Mouse (Mus musculus): ENCODE measurements around the gene Kmt2b. TPM values are rescaled to one million over a fixed set of nuclear protein-coding genes. Genes with fewer than 3 reads are reported as not detected.
A peak's percentile ranks its signal among the peaks of the same experiment; 100 is the strongest.

Kmt2b gene
- polyA plus RNA-seq (2015; fragmentation: Nextera tagmentation; extraction: Ambion mirVana): 11.0 and 12.6 TPM in 2 replicates

DNA sequence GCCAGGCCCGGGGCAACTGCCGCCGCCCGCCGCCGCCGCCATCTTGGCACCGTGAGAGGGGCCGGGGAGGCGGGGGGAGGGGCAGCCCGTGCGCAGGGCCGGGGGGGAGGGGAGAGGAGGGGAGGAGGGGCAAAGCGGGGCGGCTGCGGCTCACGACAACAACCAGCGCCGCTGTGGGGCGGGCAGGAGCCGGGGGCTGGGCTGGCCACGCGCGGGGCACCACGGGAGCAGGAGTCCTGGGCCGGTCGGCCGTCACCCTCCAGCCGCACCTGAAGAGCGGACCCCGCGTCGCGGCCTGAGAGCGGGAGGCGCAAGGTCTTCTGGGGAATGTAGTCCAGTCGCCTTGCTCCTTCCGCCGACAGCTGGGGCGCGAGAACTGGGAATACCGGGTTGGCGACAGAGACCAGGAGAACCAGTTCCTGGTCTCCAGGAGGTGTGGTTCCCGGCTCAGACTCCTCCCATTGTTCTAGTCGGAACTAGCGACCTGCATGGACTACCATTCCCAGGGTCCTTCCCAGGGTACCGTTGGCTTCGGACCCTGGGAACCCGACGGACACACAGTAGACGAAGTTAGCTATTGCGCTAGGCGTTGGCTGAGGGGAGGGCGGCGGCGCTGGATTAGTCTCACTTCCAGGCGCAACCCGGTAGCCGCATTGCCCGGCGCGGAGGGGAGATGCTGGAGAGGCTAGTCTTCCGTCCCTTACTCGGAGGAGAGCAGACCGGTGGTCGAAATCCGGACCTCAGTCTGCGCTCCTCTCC, at the start of gene Kmt2b:
Gene Kmt2b (minus strand): TSS at position 51 of the 759 bp plus-strand sequence.
- WGBS: 2% methylated on average over 59 of the region's 68 CpGs
- Histone ChIP-seq H3K9me3 (no peaks in the 10 kb centered on the region), H3K4me2 (replicated peaks) (peak within 1 kb of the TSS; percentile 96), H3K4me1 (peaks cover 22% of the 10 kb centered on the region), H3K27ac (peak within 1 kb of the TSS; percentile 93), H3K4me3 (peak within 1 kb of the TSS; percentile 97), H3K27me3 (0 out of 2 replicates have a peak, but pooled peaks cover 2% of the 10 kb centered on the region), H3K36me3 (peaks cover 30% of the 10 kb centered on the region), H3K9ac (peak within 1 kb of the TSS; percentile 99)
- ATAC-seq (ENCODE audit: low FRiP score, low read depth): peak; percentile 96

DNA sequence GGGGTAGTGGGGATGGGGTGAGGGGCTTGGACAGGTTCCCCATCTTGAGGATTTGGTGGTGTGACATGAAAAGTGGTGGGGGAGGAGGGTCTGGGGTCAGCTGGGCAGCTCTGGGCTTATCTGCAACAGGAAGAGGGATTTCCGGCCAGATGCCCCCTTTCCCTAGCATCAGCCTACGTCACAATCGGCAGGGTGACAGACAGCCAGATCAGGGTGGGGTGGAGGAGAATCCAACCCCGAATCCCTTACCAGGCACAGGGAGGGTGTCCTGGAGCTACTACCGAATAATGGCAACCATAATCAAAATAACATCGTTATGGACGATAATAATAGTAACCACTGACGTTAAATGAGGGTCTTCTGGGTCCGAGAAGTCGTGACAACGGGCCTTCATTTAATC, 47.9 kb upstream of the Kmt2b start:
- Histone ChIP-seq H3K27ac (no peak overlapping the region), H3K36me3 (peaks cover 15% of the 10 kb centered on the region), H3K4me3 (no peak overlapping the region), H3K9me3 (no peaks in the 10 kb centered on the region), H3K4me2 (replicated peaks) (no peak overlapping the region), H3K4me1 (peaks cover 26% of the 10 kb centered on the region), H3K9ac (no peak overlapping the region), H3K27me3 (peaks cover 51% of the 10 kb centered on the region)
- WGBS: 24% methylated on average over 11 of the region's 11 CpGs
- no peak for ATAC-seq (ENCODE audit: low FRiP score, low read depth)

DNA sequence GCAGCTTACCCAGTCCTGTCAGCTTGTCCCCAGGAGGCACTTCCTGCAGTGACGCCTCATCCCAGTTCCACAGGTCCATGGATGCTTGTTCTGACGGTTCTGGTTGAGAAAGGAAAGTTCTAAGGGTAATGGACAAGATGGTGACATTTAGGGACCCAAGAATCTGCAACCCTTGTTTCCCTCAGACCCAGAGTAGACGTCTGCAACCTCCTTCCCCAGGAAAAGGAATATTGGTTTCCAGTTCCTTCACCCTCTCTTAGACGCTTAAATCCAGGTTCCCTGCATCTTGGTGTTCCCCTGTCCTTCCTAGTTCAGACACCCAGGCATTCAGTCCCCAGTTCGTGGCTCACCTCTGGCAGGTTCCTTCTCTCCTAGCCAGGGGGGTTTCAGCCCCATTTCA, 47.2 kb upstream of the Kmt2b start, which contains the start of gene Etv2:
Gene Etv2 (minus strand): TSS at position 101 of the 400 bp plus-strand sequence.
- no peak for ATAC-seq (ENCODE audit: low FRiP score, low read depth)
- no peaks in the 10 kb centered on the region for H3K9me3 ChIP-seq
- H3K27me3 ChIP-seq: peaks cover 56% of the 10 kb centered on the region
- peaks cover 26% of the 10 kb centered on the region for H3K4me1 ChIP-seq
- H3K4me3 ChIP-seq: peak within 1 kb of the TSS; percentile 28
- 3% methylated on average over 5 of the region's 5 CpGs for WGBS
- H3K9ac ChIP-seq: peak within 1 kb of the TSS; percentile 51; the same call in 1 of the 2 replicates
- no peak within 1 kb of the TSS for H3K27ac ChIP-seq
- peak within 1 kb of the TSS; percentile 53 for H3K4me2 ChIP-seq (replicated peaks)
- H3K36me3 ChIP-seq: peaks cover 8% of the 10 kb centered on the region

DNA sequence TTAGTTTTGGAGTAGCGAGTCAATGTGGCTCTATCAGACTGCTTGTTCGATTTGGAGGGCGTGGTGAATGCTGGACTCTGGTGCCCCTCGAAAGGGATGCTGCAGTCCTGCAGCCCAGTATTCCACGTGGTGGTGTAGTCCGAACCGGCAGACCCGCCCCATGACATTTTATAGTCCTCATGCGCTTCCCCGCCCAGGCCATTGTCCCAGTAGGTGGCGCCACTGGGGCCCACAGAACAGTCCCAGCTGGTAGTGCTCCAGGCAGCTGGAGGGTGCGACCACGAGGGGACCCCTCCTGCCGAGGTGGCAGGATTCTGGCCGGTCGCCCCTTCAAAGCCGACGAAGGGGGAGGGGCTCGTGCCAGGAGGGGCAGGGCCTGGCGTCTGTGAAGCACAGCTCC, 46.1 kb upstream of the Kmt2b start:
- Histone ChIP-seq H3K4me1 (peaks cover 26% of the 10 kb centered on the region), H3K4me3 (peak overlapping the region; percentile 28), H3K27me3 (peaks cover 66% of the 10 kb centered on the region), H3K4me2 (replicated peaks) (peak overlapping the region; percentile 53), H3K9ac (peak overlapping the region; percentile 51; the same call in 1 of the 2 replicates), H3K27ac (no peak overlapping the region), H3K36me3 (no peaks in the 10 kb centered on the region), H3K9me3 (no peaks in the 10 kb centered on the region)
- WGBS: 2% methylated on average over 20 of the region's 20 CpGs
- ATAC-seq (ENCODE audit: low FRiP score, low read depth): no peak

DNA sequence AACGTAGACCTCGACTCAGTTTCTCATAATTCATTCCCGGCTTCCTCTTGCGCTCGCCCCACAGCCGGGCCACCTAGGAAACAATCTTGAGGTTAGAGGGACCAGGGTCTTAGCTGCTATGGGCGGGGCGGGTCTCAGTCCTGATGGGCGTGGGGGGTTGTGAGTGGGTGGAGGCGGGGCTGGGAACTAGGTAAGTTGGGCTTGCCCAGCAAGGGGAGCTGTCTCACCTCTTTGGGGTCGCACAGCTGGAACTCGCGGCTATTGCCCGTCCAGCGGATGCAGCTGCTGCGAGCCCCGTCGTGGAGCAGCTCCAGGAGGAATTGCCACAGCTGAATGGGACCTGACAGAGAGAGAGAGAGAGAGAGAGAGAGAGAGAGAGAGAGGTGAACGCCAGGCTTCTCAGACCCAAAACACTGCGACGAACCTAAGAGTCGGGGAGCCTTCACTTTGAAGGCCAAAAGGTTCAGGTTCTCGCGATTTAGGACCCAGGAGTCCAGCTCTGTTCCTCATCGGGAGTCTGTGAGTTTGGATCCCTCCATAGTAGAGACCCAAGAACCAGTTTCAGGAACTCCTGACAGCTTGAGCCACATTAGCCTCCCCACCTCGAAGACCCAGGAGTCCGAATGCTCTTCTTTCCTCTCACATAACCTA, 45.4 kb upstream of the Kmt2b start:
- Histone ChIP-seq H3K9ac (0 out of 2 replicates have a peak overlapping the region, but pooled peaks have one; percentile 19), H3K36me3 (no peaks in the 10 kb centered on the region), H3K27ac (no peak overlapping the region), H3K4me2 (replicated peaks) (peak overlapping the region; percentile 53), H3K4me3 (peak overlapping the region; percentile 28), H3K9me3 (no peaks in the 10 kb centered on the region), H3K27me3 (peaks cover 71% of the 10 kb centered on the region), H3K4me1 (peaks cover 20% of the 10 kb centered on the region)
- WGBS: 4% methylated on average over 27 of the region's 27 CpGs
- no peak for ATAC-seq (ENCODE audit: low FRiP score, low read depth)

DNA sequence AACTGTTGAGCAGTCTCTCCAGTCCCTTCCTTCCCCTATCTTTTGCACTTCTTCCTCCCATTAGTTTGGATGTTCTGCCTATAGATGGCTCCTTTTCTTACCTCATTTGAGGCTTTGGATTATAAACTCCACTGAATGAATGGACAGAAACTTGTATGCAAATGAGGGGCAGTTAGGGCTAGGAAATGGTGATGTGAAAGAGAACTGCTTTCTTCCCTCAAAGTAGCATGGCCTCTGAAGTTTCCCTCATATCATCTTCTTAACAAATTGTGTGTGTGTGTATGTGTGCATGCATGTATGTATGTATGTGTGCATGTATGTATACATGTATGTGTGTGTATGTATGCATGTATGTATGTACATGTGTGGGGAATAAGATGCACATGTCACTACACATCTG, 40.5 kb upstream of the Kmt2b start:
- Histone ChIP-seq H3K9me3 (no peaks in the 10 kb centered on the region), H3K27ac (no peak overlapping the region), H3K4me1 (peaks cover 16% of the 10 kb centered on the region), H3K4me3 (no peak overlapping the region), H3K36me3 (peaks cover 5% of the 10 kb centered on the region), H3K9ac (no peak overlapping the region), H3K27me3 (peaks cover 44% of the 10 kb centered on the region), H3K4me2 (replicated peaks) (no peak overlapping the region)
- ATAC-seq (ENCODE audit: low FRiP score, low read depth): no peak

DNA sequence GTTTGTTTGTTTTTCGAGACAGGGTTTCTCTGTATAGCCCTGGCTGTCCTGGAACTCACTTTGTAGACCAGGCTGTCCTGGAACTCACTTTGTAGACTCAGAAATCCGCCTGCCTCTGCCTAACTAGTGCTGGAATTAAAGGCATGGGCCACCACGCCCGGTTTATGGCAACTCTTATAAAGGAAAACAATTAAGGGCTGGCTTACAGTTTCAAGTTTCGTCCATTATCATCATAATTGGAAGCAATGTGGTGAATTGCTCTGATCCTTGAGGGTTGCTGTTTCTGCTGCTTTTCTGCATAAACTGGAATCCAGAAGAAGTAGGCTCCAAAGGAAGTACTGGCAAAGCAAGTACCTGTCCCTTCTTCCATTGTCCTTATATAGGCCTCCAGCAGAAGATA, 38.1 kb upstream of the Kmt2b start:
- Histone ChIP-seq H3K9ac (no peak overlapping the region), H3K36me3 (peaks cover 27% of the 10 kb centered on the region), H3K27me3 (peaks cover 22% of the 10 kb centered on the region), H3K4me1 (peaks cover 10% of the 10 kb centered on the region), H3K4me3 (no peak overlapping the region), H3K27ac (no peak overlapping the region), H3K9me3 (no peaks in the 10 kb centered on the region), H3K4me2 (replicated peaks) (no peak overlapping the region)
- WGBS: 86% methylated on average over 5 of the region's 5 CpGs
- no peak for ATAC-seq (ENCODE audit: low FRiP score, low read depth)

DNA sequence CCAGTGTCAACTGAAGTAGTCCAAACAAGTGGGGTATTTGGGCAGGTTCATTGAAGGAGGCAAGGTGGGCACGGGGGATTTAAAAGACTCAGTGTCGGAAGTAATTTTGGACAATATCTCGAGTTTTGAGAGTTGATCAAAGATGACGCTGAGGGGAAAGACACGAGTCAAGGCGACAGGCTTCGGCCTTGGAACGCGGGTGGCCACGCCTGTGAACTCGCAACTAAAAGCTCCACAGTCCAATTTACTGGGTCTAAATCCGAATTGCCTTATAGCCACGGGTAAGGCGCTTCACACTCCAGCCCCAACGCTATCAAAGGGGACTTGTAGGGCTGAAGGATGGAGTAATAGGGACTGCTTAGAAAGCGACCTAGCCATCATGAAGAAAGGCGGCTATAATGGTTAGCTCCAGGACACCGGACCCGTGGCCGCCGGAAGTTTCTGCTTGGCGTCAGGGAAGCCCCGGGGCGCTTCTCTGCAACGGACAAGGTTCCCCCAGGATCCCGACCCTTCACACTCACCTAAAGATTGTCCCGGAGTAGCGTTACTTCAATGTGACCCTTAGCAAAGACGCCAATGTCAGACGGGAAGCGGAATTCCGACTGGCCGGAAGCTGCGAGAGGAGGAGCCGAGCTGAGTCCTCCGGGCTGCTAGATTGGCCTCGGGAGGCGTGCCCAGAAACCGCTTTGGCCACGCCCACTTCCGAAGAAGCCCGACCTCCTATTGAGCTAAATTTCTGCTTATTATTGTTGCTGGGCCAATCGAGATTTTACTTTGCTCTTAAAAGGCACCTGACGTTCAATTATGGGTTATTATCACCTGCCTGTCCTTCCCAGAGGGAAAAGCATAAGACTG, 37.2 kb upstream of the Kmt2b start, which contains the start of gene Cox6b1:
Gene Cox6b1 (minus strand): TSS at position 622 of the 855 bp plus-strand sequence.
- H3K9ac ChIP-seq: peak within 1 kb of the TSS; percentile 87
- H3K9me3 ChIP-seq: no peaks in the 10 kb centered on the region
- 2% methylated on average over 44 of the region's 44 CpGs for WGBS
- H3K4me1 ChIP-seq: peaks cover 10% of the 10 kb centered on the region
- H3K36me3 ChIP-seq: peaks cover 32% of the 10 kb centered on the region
- peak; percentile 92 for ATAC-seq (ENCODE audit: low FRiP score, low read depth)
- peak within 1 kb of the TSS; percentile 44; the same call in 1 of the 2 replicates for H3K27ac ChIP-seq
- peak within 1 kb of the TSS; percentile 81 for H3K4me3 ChIP-seq
- peak within 1 kb of the TSS; percentile 93 for H3K4me2 ChIP-seq (replicated peaks)
- peaks cover 15% of the 10 kb centered on the region for H3K27me3 ChIP-seq

DNA sequence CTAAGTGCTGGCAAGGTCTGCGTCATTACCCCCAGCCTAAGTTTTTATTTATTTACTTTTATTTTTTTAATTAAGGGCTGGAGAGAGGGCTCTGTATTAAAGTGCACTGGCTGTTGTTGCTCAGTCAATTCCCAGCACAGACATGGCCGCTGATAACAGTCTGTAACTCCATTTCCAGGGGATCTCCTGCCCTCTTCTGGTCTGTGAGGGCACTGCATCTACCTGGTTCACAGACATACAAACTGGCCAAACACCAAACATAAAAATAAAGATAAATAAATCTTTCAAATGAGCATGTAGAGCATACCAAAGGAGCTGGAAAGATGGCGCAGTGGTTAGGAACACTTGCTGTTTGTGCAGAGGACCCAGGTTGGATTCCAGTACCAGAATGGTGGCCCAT, 30.7 kb upstream of the Kmt2b start:
- Histone ChIP-seq H3K27me3 (no peaks in the 10 kb centered on the region), H3K9me3 (no peaks in the 10 kb centered on the region; the same call in 1 of the 2 replicates), H3K9ac (no peak overlapping the region), H3K36me3 (peaks cover 82% of the 10 kb centered on the region), H3K4me1 (no peaks in the 10 kb centered on the region), H3K27ac (no peak overlapping the region), H3K4me2 (replicated peaks) (no peak overlapping the region), H3K4me3 (no peak overlapping the region)
- ATAC-seq (ENCODE audit: low FRiP score, low read depth): no peak
- 83% methylated on average over 3 of the region's 3 CpGs for WGBS

DNA sequence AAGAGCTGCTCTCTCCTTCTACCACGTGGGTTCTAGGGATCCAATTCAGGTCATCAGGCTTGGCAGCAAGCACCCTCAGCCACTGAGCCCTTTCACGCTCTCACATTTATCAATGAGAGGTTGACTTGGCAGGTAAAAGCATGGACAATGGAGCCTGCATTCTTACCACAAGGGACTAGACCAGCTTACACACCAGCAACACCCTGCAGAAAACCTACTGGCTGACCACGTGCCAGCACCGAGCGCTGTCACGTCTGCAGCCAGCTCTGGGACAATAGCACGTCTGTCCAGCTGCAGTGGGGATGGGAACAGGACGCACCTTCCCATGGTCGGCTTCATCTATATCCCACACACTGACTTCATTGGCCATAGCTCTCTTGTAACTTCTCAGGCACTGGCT, 30.1 kb upstream of the Kmt2b start:
- Histone ChIP-seq H3K4me3 (no peak overlapping the region), H3K4me2 (replicated peaks) (no peak overlapping the region), H3K9me3 (no peaks in the 10 kb centered on the region; the same call in 1 of the 2 replicates), H3K9ac (no peak overlapping the region), H3K27ac (no peak overlapping the region), H3K36me3 (peaks cover 76% of the 10 kb centered on the region), H3K27me3 (no peaks in the 10 kb centered on the region), H3K4me1 (no peaks in the 10 kb centered on the region)
- ATAC-seq (ENCODE audit: low FRiP score, low read depth): no peak
- 96% methylated on average over 9 of the region's 9 CpGs for whole genome bisulfite sequencing

DNA sequence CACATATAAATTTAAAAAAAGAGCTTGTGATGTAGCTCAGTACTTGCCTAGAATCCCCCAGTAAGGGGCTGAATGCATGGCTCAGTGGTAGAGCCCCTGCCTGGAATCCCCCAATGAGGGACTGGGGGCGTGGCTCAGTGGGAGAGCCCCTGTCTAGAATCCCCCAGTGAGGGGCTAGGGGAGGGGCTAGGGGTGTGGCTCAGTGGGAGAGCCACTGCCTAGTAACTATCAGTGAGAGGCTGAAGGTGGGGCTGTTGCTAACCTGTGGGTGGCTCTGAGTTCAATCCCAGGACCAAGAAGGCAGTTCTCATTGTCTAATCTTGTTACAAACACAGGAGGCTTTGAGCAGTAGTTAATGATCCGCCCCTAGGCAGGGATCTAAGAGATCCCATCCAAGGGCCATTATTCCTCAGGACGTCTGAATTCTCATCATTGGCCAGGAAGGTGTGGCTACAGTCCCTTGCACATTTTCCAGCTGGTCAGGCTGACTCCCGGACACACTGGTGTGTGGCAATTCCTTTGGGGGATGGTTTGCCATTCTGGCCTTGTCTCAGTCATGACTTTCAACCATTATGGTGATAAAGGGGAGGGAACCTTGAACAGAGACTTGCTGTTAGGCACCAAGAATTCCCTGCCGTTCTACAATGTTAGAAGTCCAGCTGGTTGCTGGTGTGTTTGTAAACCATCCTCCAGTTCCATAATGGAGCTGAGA, 26.7 kb upstream of the Kmt2b start:
- H3K9ac ChIP-seq: no peak overlapping the region
- H3K9me3 ChIP-seq: no peaks in the 10 kb centered on the region; the same call in 1 of the 2 replicates
- H3K36me3 ChIP-seq: peaks cover 52% of the 10 kb centered on the region
- no peaks in the 10 kb centered on the region for H3K27me3 ChIP-seq
- no peak overlapping the region for H3K4me3 ChIP-seq
- WGBS: 58% methylated on average over 5 of the region's 5 CpGs
- no peak overlapping the region for H3K4me2 ChIP-seq (replicated peaks)
- no peaks in the 10 kb centered on the region for H3K4me1 ChIP-seq
- no peak overlapping the region for H3K27ac ChIP-seq
- ATAC-seq (ENCODE audit: low FRiP score, low read depth): no peak
